8 mouse cellular contexts compared by ENCODE assay signal in genomic region chr19:5106731-5107191, GRCm38 (mm10). TPM values are rescaled to one million over a fixed set of nuclear protein-coding genes. Genes with fewer than 3 reads are reported as not detected.
DNase-seq lines count a peak whose midpoint lies in the region; ATAC-seq lines count a peak whose summit lies in the region.

TSS of gene Rab1b (minus strand) at chr19:5107072.

- H3K27me3 ChIP-seq in hindbrain, embryonic 15.5 days, result no peaks in the 10 kb centered on the region

- no peaks in the 10 kb centered on the region for H3K9me3 ChIP-seq in hindbrain, embryonic 15.5 days

- WGBS in hindbrain, embryonic 15.5 days, result under 1% methylated on average over 46 of the region's 46 CpGs

- H3K4me2 ChIP-seq in hindbrain, embryonic 15.5 days, result peak within 1 kb of the TSS; percentile 87

- H3K4me3 ChIP-seq in hindbrain, embryonic 15.5 days, result peak within 1 kb of the TSS; percentile 74

- H3K4me1 ChIP-seq in hindbrain, embryonic 15.5 days (replicated peaks), result peaks cover 20% of the 10 kb centered on the region

- peak within 1 kb of the TSS; percentile 99 for H3K27ac ChIP-seq in hindbrain, embryonic 15.5 days (replicated peaks)

- peaks cover 65% of the 10 kb centered on the region for H3K36me3 ChIP-seq in hindbrain, embryonic 15.5 days

- ATAC-seq in hindbrain, embryonic 15.5 days (ENCODE audit: low FRiP score, low read depth), result peak; percentile 93

- H3K9ac ChIP-seq in hindbrain, embryonic 15.5 days, result peak within 1 kb of the TSS; percentile 89

- peak; percentile 99 for DNase-seq in T-cell, adult 2 months (ENCODE audit: low spot score)
- DNase-seq in cerebellum, postnatal 36 days, result peak; percentile 99
- DNase-seq in frontal cortex, postnatal 36 days (ENCODE audit: low spot score in 2 of 2), result peak; percentile 99
- peak; percentile 97 for DNase-seq in left cerebral cortex, adult 11 months (ENCODE audit: low spot score)
- peak; percentile 99 for DNase-seq in lung, postnatal 4 days
- peak; percentile 99 for DNase-seq in retina, postnatal 7 days (ENCODE audit: low read depth, low spot score)
- peak; percentile 95 for DNase-seq in urinary bladder, adult 2 months (ENCODE audit: low spot score)

RNA-seq across cellular contexts. Expression of gene Rab1b, which starts in this region (rescaled TPM):
- 210 and 222 TPM in 2 replicates for polyA plus RNA-seq in hindbrain, embryonic 15.5 days (2015; fragmentation: Nextera tagmentation; extraction: Ambion mirVana)
- 148 and 154 TPM in 2 replicates for polyA plus RNA-seq in urinary bladder, adult 2 months (2012; rRNA removed)

Comparison
In these comparisons a context has a peak if more than half of its experiments do, and no peak if none do; other contexts are left out.
1. Peak in every context shown above with its lines: DNase-seq, ATAC-seq, H3K4me3 ChIP-seq and H3K27ac ChIP-seq.